Mouse (Mus musculus) urinary bladder, postnatal 36 days (tissue): ENCODE results near the gene Tsr2.

Experiments used
- DNase-seq, 2 experiments: peaks; one replicate each; pipeline ENCODE4 v3.0.0; 2022; ENCODE audit warnings: low spot score in 2 of 2, mixed read lengths in 1 of 2

The Tsr2 gene

GRCm38 (mm10) chrX:151046777-151047430 lies 49.4 kb downstream of the Tsr2 start:
- DNase-seq: peak; percentile 70 to 85

DNA sequence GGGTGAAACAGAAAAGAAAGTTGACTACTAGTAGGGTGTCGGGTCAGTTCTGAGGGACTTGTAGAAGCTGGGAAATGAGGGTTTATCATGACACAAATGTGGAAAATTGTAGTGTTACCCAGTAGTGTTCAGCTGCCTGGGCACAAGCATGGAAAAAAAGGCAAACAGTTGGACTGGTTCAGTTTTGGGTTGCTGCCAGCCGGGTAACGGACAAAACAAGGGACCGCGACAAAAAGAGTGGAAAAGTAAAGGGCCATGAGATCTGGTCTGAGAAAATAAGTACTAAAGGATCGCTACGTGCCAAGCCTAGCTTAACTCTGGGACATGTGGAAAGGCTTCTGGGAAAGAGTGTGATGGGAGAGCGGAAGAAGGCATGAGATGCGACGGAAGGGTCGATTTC lies 50.0 kb downstream of the Tsr2 start:
- no peak for DNase-seq

DNA sequence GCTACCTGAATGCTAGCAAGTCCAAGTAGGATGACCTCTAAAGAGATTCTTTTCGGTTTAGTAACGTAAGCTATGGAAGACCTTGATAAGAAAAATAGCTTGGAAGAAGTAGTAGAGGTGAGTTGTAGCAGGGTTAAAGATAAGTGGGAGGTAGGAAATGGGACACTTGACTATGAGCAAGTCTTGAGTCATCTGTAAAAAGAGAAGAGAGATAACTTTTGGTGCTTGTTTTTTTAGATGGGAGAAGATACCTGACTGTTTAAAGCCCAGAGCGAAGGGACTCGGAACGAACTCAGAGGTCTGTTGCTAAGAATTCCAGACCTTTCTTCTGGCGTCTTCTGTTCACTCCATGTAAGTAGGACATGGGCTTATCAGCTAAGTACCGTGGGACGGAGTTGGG lies 50.5 kb downstream of the Tsr2 start, which contains the start of gene Fgd1:
Gene Fgd1 (plus strand): TSS at position 301 of the 400 bp plus-strand sequence.
- DNase-seq: no peak

GRCm38 (mm10) chrX:151041223-151041622 lies 55.1 kb downstream of the Tsr2 start:
- DNase-seq: no peak
